Mouse (Mus musculus) MEL (cell line): ENCODE data around the gene Nlrp6. TPM values are rescaled to one million over a fixed set of nuclear protein-coding genes. Genes with fewer than 3 reads are reported as not detected.

Experiments used
- DNase-seq: peaks from one replicate; pipeline ENCODE4 v3.0.0; 2011; ENCODE audit warnings: low read depth, low spot score
- H3K27ac ChIP-seq: 2 replicates; pipeline ENCODE4 v1.5.1; 2012; ENCODE audit warnings: low read depth, mild to moderate bottlenecking, control low read depth, low read length, moderate library complexity; ENCODE audit not compliant: control insufficient read depth
- H3K27me3 ChIP-seq, 2 experiments: fragments of 150-350 bp in 1 of 2; sonication (generic) in 1 of 2; 2 replicates each; pipeline ENCODE4 v1.6.1; 2012; ENCODE audit warnings: low read length in 2 of 2, mild to moderate bottlenecking in 2 of 2, improper control_type of control experiment in 1 of 2, moderate library complexity in 1 of 2; ENCODE audit not compliant: insufficient read depth in 2 of 2, control insufficient read depth in 1 of 2
- H3K36me3 ChIP-seq, 2 experiments: 2 replicates each; pipeline ENCODE4 v1.6.1; 2012 to 2014; ENCODE audit warnings: low read length in 2 of 2, improper control_type of control experiment in 1 of 2, inconsistent platforms in 1 of 2, mild to moderate bottlenecking in 1 of 2; ENCODE audit not compliant: insufficient read depth in 2 of 2, control insufficient read depth in 1 of 2
- H3K4me1 ChIP-seq, 2 experiments: fragments of 150-350 bp in 1 of 2; sonication (generic) in 1 of 2; 2 replicates each; pipeline ENCODE4 v1.6.1; 2012; ENCODE audit warnings: low read length in 2 of 2, improper control_type of control experiment in 1 of 2, mild to moderate bottlenecking in 1 of 2; ENCODE audit not compliant: insufficient read depth in 2 of 2, control insufficient read depth in 1 of 2
- H3K4me3 ChIP-seq, 2 experiments: fragments of 150-350 bp in 1 of 2; sonication (generic) in 1 of 2; 2 replicates each; pipeline ENCODE4 v1.5.1; 2012; ENCODE audit warnings: low read depth in 2 of 2, low read length in 2 of 2, mild to moderate bottlenecking in 2 of 2, moderate library complexity in 2 of 2, control low read depth in 1 of 2, improper control_type of control experiment in 1 of 2; ENCODE audit not compliant: control insufficient read depth in 1 of 2, insufficient read depth in 1 of 2
- H3K79me2 ChIP-seq: 2 replicates; pipeline ENCODE4 v1.6.1; 2012; ENCODE audit warnings: mild to moderate bottlenecking, low read length, moderate library complexity; ENCODE audit not compliant: control insufficient read depth, poor library complexity, insufficient read depth
- H3K9ac ChIP-seq: 2 replicates; pipeline ENCODE4 v1.6.1; 2012; ENCODE audit warnings: low read depth, mild to moderate bottlenecking, control low read depth, low read length, moderate library complexity; ENCODE audit not compliant: control insufficient read depth, poor library complexity, severe bottlenecking
- H3K9me3 ChIP-seq: fragments of 150-350 bp; sonication (generic); replicated peaks from 2 replicates; pipeline ENCODE4 v1.6.1; 2012; ENCODE audit warnings: mild to moderate bottlenecking, low read length, improper control_type of control experiment, moderate library complexity; ENCODE audit not compliant: insufficient read depth
- BHLHE40 ChIP-seq: IDR thresholded peaks from 2 replicates; pipeline ENCODE4 v1.6.1; 2012; ENCODE audit warnings: low read depth, mild to moderate bottlenecking, inconsistent platforms, low read length, improper control_type of control experiment, borderline replicate concordance
- CHD1 ChIP-seq: IDR thresholded peaks from 2 replicates; pipeline ENCODE4 v1.6.1; 2012; ENCODE audit warnings: low read depth, mild to moderate bottlenecking, inconsistent platforms, low read length, improper control_type of control experiment
- CTCF ChIP-seq, 3 experiments: IDR thresholded peaks in 2 of 3; conservative IDR thresholded peaks in 1 of 3; 2 replicates each; pipeline ENCODE4 v1.5.1; 2011 to 2012; ENCODE audit warnings: low read length in 3 of 3, low read depth in 2 of 3, mild to moderate bottlenecking in 2 of 3, improper control_type of control experiment in 1 of 3, inconsistent platforms in 1 of 3, mixed read lengths in 1 of 3, moderate library complexity in 1 of 3; ENCODE audit not compliant: control insufficient read depth in 1 of 3, insufficient read depth in 1 of 3, poor library complexity in 1 of 3, severe bottlenecking in 1 of 3
- ELF1 ChIP-seq: IDR thresholded peaks from 2 replicates; pipeline ENCODE4 v1.6.1; 2014; ENCODE audit warnings: low read depth, mild to moderate bottlenecking, inconsistent platforms, low read length, improper control_type of control experiment, moderate library complexity
- GABPA ChIP-seq: IDR thresholded peaks from 2 replicates; pipeline ENCODE4 v1.6.1; 2012; ENCODE audit warnings: low read depth, mild to moderate bottlenecking, inconsistent platforms, low read length, improper control_type of control experiment, moderate library complexity
- GATA1 ChIP-seq: IDR thresholded peaks from 2 replicates; pipeline ENCODE4 v1.6.1; 2011; ENCODE audit warnings: low read depth, low read length, improper control_type of control experiment
- HCFC1 ChIP-seq: IDR thresholded peaks from 2 replicates; pipeline ENCODE4 v1.6.1; 2012; ENCODE audit warnings: low read depth, mild to moderate bottlenecking, inconsistent platforms, low read length, improper control_type of control experiment, moderate library complexity
- JUND ChIP-seq: IDR thresholded peaks from 2 replicates; pipeline ENCODE4 v1.6.1; 2011; ENCODE audit warnings: low read depth, mild to moderate bottlenecking, improper control_type of control experiment, low read length
- KAT2A ChIP-seq: conservative IDR thresholded peaks from 2 replicates; pipeline ENCODE4 v1.6.1; 2012; ENCODE audit warnings: low read depth, low read length, improper control_type of control experiment, inconsistent platforms
- MEF2A ChIP-seq: IDR thresholded peaks from 2 replicates; pipeline ENCODE4 v1.6.1; 2014; ENCODE audit warnings: low read depth, mild to moderate bottlenecking, inconsistent platforms, low read length, improper control_type of control experiment; ENCODE audit not compliant: poor library complexity, insufficient replicate concordance, severe bottlenecking; ENCODE audit errors: extremely low read depth
- MXI1 ChIP-seq: IDR thresholded peaks from 2 replicates; pipeline ENCODE4 v1.6.1; 2011; ENCODE audit warnings: mild to moderate bottlenecking, low read depth, low read length, improper control_type of control experiment
- MYB ChIP-seq: IDR thresholded peaks from 2 replicates; pipeline ENCODE4 v1.6.1; 2011; ENCODE audit warnings: mild to moderate bottlenecking, low read depth, low read length, improper control_type of control experiment
- NELFE ChIP-seq: IDR thresholded peaks from 2 replicates; pipeline ENCODE4 v1.6.1; 2011; ENCODE audit warnings: low read depth, low read length, improper control_type of control experiment
- NRF1 ChIP-seq: IDR thresholded peaks from 2 replicates; pipeline ENCODE4 v1.6.1; 2014; ENCODE audit warnings: low read depth, mild to moderate bottlenecking, inconsistent platforms, low read length, improper control_type of control experiment, moderate library complexity; ENCODE audit not compliant: poor library complexity, insufficient read depth, severe bottlenecking
- POLR2AphosphoS2 ChIP-seq: IDR thresholded peaks from 2 replicates; pipeline ENCODE4 v1.6.1; 2011; ENCODE audit warnings: low read length, improper control_type of control experiment
- POLR2AphosphoS5 ChIP-seq: IDR thresholded peaks from 2 replicates; pipeline ENCODE4 v1.6.1; 2012; ENCODE audit warnings: low read depth, borderline replicate concordance, mild to moderate bottlenecking, inconsistent platforms, low read length, moderate library complexity, mixed read lengths
- RCOR1 ChIP-seq: IDR thresholded peaks from 2 replicates; pipeline ENCODE4 v1.6.1; 2012; ENCODE audit warnings: low read depth, mild to moderate bottlenecking, inconsistent platforms, low read length, improper control_type of control experiment
- SIN3A ChIP-seq: IDR thresholded peaks from 2 replicates; pipeline ENCODE4 v1.6.1; 2012; ENCODE audit warnings: low read length, improper control_type of control experiment, inconsistent platforms
- SMC3 ChIP-seq: IDR thresholded peaks from 2 replicates; pipeline ENCODE4 v1.6.1; 2011; ENCODE audit warnings: low read depth, low read length, improper control_type of control experiment
- TBP ChIP-seq: IDR thresholded peaks from 2 replicates; pipeline ENCODE4 v1.8.0; 2011; ENCODE audit warnings: low read depth, low read length, improper control_type of control experiment
- ZC3H11A ChIP-seq: IDR thresholded peaks from 2 replicates; pipeline ENCODE4 v1.6.1; 2012; ENCODE audit warnings: low read depth, mild to moderate bottlenecking, inconsistent platforms, low read length, improper control_type of control experiment
- ZKSCAN1 ChIP-seq: IDR thresholded peaks from 2 replicates; pipeline ENCODE4 v1.6.1; 2012; ENCODE audit warnings: low read depth, mild to moderate bottlenecking, inconsistent platforms, low read length, improper control_type of control experiment, moderate library complexity
- ZNF384 ChIP-seq: IDR thresholded peaks from 2 replicates; pipeline ENCODE4 v1.6.1; 2012; ENCODE audit warnings: low read depth, mild to moderate bottlenecking, inconsistent platforms, low read length, improper control_type of control experiment
- polyA plus RNA-seq, 2 experiments: library from polyadenylated mRNA; stranded (reverse) in 1 of 2; unstranded in 1 of 2; fragments of >175 nt in 1 of 2; fragments of >200 nt in 1 of 2; gene quantifications; 2 replicates each; pipeline versions ENCODE4 v1.2.1 to v1.2.4; 2012; ENCODE audit warnings: low replicate concordance in 2 of 2, low read depth in 1 of 2; ENCODE audit not compliant: insufficient read length in 2 of 2, insufficient read depth in 1 of 2, missing spikeins in 1 of 2
- total RNA-seq: library from RNA; depleted of rRNA; stranded (reverse); fragments of 300-350 nt; gene quantifications from 2 replicates; pipeline ENCODE4 v1.2.3, GENCODE M21; 2012

Gene Nlrp6
- total and polyA plus RNA-seq, 3 experiments, result not detected

DNA sequence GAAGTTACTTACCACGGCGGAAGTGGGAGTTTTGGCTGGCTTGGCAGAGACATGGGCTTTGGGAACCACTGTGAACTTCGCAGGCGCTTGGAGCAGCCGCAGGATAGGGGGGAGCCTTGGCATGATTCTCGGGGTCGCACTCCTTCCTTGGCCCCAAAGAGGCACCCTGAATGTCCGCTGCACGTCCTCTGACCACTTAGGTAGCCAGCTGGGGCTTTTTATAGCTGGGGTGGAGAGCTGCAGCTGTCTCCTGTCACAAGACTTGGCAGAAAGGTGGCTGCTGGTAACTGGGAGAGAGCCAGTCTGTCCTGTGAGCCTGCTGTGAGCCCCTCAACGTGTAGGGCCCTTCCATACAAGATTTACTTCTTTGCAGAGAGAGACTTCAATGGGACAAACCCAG is 20.5 kb upstream of the Nlrp6 start, which contains the start of gene Cox8b:
TSS of gene Cox8b (minus strand) at position 227 of the 400 bp plus-strand sequence.
- no peak within 1 kb of the TSS for H3K27ac ChIP-seq
- no peaks in the 10 kb centered on the region for H3K9me3 ChIP-seq
- no peaks in the 10 kb centered on the region for H3K4me1 ChIP-seq
- H3K79me2 ChIP-seq, result no peaks in the 10 kb centered on the region
- no peak for DNase-seq
- H3K9ac ChIP-seq, result no peak within 1 kb of the TSS
- TF ChIP-seq JUND, result no peak
- no peak for TF ChIP-seq GATA1
- no peak for TF ChIP-seq NELFE
- no peak for TF ChIP-seq POLR2AphosphoS2
- no peak for TF ChIP-seq ZC3H11A
- TF ChIP-seq ZNF384, result no peak
- TF ChIP-seq GABPA, result no peak
- no peak for TF ChIP-seq TBP
- no peak for TF ChIP-seq BHLHE40
- H3K27me3 ChIP-seq, result no peaks in the 10 kb centered on the region
- no peaks in the 10 kb centered on the region for H3K36me3 ChIP-seq
- no peak within 1 kb of the TSS for H3K4me3 ChIP-seq

GRCm38 (mm10) chr7:140902036-140902875 is 18.4 kb upstream of the Nlrp6 start:
- no peaks in the 10 kb centered on the region for H3K27me3 ChIP-seq
- no peak overlapping the region for H3K27ac ChIP-seq
- no peaks in the 10 kb centered on the region for H3K79me2 ChIP-seq
- TF ChIP-seq GATA1 (no peak), NRF1 (no peak), POLR2AphosphoS5 (no peak)
- H3K36me3 ChIP-seq, result no peaks in the 10 kb centered on the region
- H3K9me3 ChIP-seq, result no peaks in the 10 kb centered on the region
- no peaks in the 10 kb centered on the region for H3K4me1 ChIP-seq
- H3K4me3 ChIP-seq, result no peak overlapping the region
- H3K9ac ChIP-seq, result no peak overlapping the region
- DNase-seq, result no peak

GRCm38 (mm10) chr7:140903212-140903611 is 17.5 kb upstream of the Nlrp6 start:
- Histone ChIP-seq H3K9ac (peak overlapping the region; percentile 12; the same call in 1 of the 2 replicates), H3K9me3 (no peaks in the 10 kb centered on the region), H3K36me3 (no peaks in the 10 kb centered on the region), H3K4me1 (no peaks in the 10 kb centered on the region), H3K27ac (no peak overlapping the region), H3K79me2 (no peaks in the 10 kb centered on the region), H3K27me3 (no peaks in the 10 kb centered on the region), H3K4me3 (no peak overlapping the region)
- DNase-seq, result peak; percentile 70
- peak; percentile 51; the same call in 1 of the 2 replicates for TF ChIP-seq MXI1
- no peak for TF ChIP-seq GATA1
- TF ChIP-seq ELF1, result no peak
- peak; percentile 73; the same call in 1 of the 2 replicates for TF ChIP-seq BHLHE40
- peak; percentile 98 for TF ChIP-seq SMC3
- TF ChIP-seq HCFC1, result no peak
- TF ChIP-seq ZKSCAN1, result no peak
- TF ChIP-seq GABPA, result no peak
- TF ChIP-seq MYB, result no peak
- TF ChIP-seq CHD1, result no peak
- no peak for TF ChIP-seq JUND
- TF ChIP-seq KAT2A, result no peak
- no peak for TF ChIP-seq MEF2A
- peak; percentile 41; the same call in 1 of the 2 replicates for TF ChIP-seq SIN3A
- no peak for TF ChIP-seq ZNF384
- TF ChIP-seq POLR2AphosphoS5, result no peak
- no peak for TF ChIP-seq RCOR1
- no peak for TF ChIP-seq NELFE
- TF ChIP-seq CTCF (IDR thresholded peaks at IDR 0.05 in 2 of 3, conservative IDR thresholded peaks at IDR 0.05 in 1 of 3; ENCODE audit: control insufficient read depth in 1 of 3, insufficient read depth in 1 of 3, low read depth in 2 of 3, low read length in 3 of 3, poor library complexity in 1 of 3, severe bottlenecking in 1 of 3), result peak; percentile 94 to 96 (median 94)
